Mouse (Mus musculus): ENCODE results near the gene Hnrnpu. TPM values are rescaled to one million over a fixed set of nuclear protein-coding genes. Genes with fewer than 3 reads are reported as not detected.
A peak's percentile ranks its signal among the peaks of the same experiment; 100 is the strongest.
"Not testable (repeated sequence)": the region's sequence is repeated elsewhere in the genome, so short reads cannot be mapped to it uniquely, and the experiment has no call there.

The Hnrnpu gene
- total and polyA plus RNA-seq, 3 experiments: 27.3 to 176 (median 167) TPM

DNA sequence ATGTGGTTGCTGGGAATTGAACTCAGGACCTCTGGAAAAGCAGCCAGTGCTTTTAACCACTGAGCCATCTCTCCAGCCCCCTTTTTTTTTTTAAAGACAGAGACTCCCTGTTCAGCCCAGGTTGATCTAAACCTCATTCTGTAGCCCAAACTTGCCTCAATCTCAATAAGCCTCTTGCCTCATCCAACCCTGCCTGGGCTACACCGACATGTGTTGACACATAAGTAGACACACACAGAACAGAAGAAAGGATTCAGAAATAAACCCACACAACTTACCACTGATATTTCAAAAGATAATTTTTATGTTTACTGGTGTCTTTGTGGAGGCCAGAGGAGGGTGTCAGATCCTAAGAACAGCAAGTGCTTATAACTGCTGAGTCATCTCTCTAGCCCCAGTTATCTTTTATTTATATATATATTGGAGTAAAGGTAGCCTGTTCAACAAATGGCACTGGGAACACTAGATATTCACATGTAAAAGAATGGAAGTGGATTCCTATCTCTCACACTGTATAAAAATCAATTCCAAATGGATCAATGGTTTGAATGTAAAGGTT is 24.5 kb downstream of the Hnrnpu start:
- Histone ChIP-seq H3K4me3 (no peak overlapping the region), H3K9ac (ENCODE audit: low read depth, low read length) (no peak overlapping the region), H3K27ac (no peak overlapping the region), H3K4me1 (ENCODE audit: control insufficient read depth, insufficient read depth, low read length) (no peaks in the 10 kb centered on the region), H3K79me2 (replicated peaks; ENCODE audit: control insufficient read depth, insufficient read depth, low read length) (no peaks in the 10 kb centered on the region), H3K36me3 (ENCODE audit: control insufficient read depth, insufficient read depth, low read length) (peaks cover 3% of the 10 kb centered on the region; the same call in 1 of the 2 replicates), H3K27me3 (ENCODE audit: control insufficient read depth, insufficient read depth, low read length) (no peaks in the 10 kb centered on the region)
- intact Hi-C loops (cut with DNase I): loop anchor here (10.0 kb wide), 1 partner anchor 128 kb away; the partner anchor contains the start of gene Desi2
- 89% methylated on average over 1 of the region's 1 CpGs for WGBS
- DNase-seq: no peak
- TF ChIP-seq POLR2A (IDR thresholded peaks at IDR 0.05; ENCODE audit: insufficient read depth, low read depth, low read length) (no peak), EP300 (IDR thresholded peaks at IDR 0.05; ENCODE audit: insufficient read depth, low read depth, low read length) (no peak), CTCF (IDR thresholded peaks at IDR 0.05) (no peak)

DNA sequence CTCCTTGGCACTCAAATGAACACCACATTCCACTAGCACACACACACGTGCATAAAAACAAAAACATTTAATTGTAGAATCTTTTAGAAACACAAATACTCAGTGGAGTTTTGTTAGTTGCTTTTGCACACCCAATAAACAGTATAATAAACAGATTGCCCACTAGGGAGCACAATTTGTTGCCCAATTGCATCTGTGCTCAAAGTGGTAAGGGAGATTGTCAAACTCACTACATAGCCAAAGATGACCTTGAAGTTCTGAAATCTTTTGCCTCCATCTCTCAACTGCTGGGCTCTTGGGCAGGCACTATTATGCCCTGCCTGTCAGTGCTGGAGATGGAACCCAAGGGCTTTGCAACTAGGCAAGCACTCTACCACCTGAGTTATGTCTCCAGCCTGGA is 27.5 kb downstream of the Hnrnpu start:
- 54% methylated on average over 1 of the region's 1 CpGs for WGBS
- no peak for DNase-seq
- no peak for TF ChIP-seq EP300 (IDR thresholded peaks at IDR 0.05; ENCODE audit: insufficient read depth, low read depth, low read length)
- TF ChIP-seq CTCF (IDR thresholded peaks at IDR 0.05): peak; percentile 68
- TF ChIP-seq POLR2A (IDR thresholded peaks at IDR 0.05; ENCODE audit: insufficient read depth, low read depth, low read length): no peak
- Histone ChIP-seq H3K4me1 (ENCODE audit: control insufficient read depth, insufficient read depth, low read length) (no peaks in the 10 kb centered on the region), H3K9ac (ENCODE audit: low read depth, low read length) (no peak overlapping the region), H3K36me3 (ENCODE audit: control insufficient read depth, insufficient read depth, low read length) (no peaks in the 10 kb centered on the region; the same call in 1 of the 2 replicates), H3K27me3 (ENCODE audit: control insufficient read depth, insufficient read depth, low read length) (no peaks in the 10 kb centered on the region), H3K79me2 (replicated peaks; ENCODE audit: control insufficient read depth, insufficient read depth, low read length) (no peaks in the 10 kb centered on the region), H3K4me3 (no peak overlapping the region), H3K27ac (no peak overlapping the region)
- intact Hi-C loops (cut with DNase I): loop anchor here (1.0 to 10.0 kb wide), 2 partner anchors 125 to 139 kb away; partner anchors contain the start of gene Desi2

DNA sequence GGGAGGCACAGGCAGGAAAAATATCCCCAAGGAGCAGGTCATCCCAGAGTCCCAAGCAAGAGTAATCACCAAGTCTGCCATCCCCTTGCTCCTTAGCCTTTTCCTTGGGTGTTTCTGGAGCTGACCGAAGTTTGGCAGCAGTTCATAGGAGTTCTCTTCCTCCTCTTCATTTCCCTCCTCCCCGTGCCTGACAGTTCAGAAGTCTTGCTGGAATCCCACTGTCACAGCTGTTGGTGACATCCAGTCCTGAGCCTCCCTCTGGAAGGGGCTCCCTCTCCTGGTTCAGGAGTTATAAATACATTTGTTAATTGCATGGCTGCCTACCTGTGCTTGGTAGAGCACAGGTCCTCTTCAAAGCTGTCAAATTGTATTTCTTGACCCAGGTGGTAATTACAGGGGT is 28.1 kb downstream of the Hnrnpu start:
- TF ChIP-seq POLR2A (IDR thresholded peaks at IDR 0.05; ENCODE audit: insufficient read depth, low read depth, low read length): no peak
- no peak for TF ChIP-seq CTCF (IDR thresholded peaks at IDR 0.05)
- no peak for TF ChIP-seq EP300 (IDR thresholded peaks at IDR 0.05; ENCODE audit: insufficient read depth, low read depth, low read length)
- WGBS: 30% methylated on average over 2 of the region's 2 CpGs
- Histone ChIP-seq H3K36me3 (ENCODE audit: control insufficient read depth, insufficient read depth, low read length) (no peaks in the 10 kb centered on the region; the same call in 1 of the 2 replicates), H3K27me3 (ENCODE audit: control insufficient read depth, insufficient read depth, low read length) (no peaks in the 10 kb centered on the region), H3K27ac (no peak overlapping the region), H3K79me2 (replicated peaks; ENCODE audit: control insufficient read depth, insufficient read depth, low read length) (no peaks in the 10 kb centered on the region), H3K4me1 (ENCODE audit: control insufficient read depth, insufficient read depth, low read length) (no peaks in the 10 kb centered on the region), H3K9ac (ENCODE audit: low read depth, low read length) (no peak overlapping the region), H3K4me3 (no peak overlapping the region)
- no peak for DNase-seq
- intact Hi-C loops (cut with DNase I): loop anchor here (10.0 kb wide), 1 partner anchor 365 kb away; no protein-coding TSS in a partner anchor

DNA sequence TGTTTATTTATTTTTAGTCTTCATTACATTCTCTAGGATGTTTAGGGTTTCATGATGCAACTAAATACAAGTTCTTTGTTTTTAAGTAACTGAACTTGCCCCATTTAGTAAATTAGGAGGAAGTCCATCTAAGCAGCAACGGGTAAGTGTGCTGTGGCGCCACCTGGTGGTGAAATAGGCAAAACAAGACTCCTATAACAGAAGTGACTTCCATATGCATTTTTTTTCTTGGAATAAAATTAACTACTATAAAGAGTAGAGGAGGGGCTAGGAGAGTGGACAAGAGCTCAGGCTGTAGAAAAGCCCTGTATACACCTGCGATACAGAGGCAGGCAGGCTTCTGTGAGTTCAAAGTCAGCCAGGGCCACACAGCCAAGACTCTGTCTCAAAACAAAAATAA is 34.2 kb downstream of the Hnrnpu start:
- peak; percentile 62 to 77 for DNase-seq
- no peaks in the 10 kb centered on the region for H3K79me2 ChIP-seq (replicated peaks; ENCODE audit: control insufficient read depth, insufficient read depth, low read length)
- H3K36me3 ChIP-seq (ENCODE audit: control insufficient read depth, insufficient read depth, low read length): no peaks in the 10 kb centered on the region
- H3K27me3 ChIP-seq (ENCODE audit: control insufficient read depth, insufficient read depth, low read length): no peaks in the 10 kb centered on the region
- H3K9ac ChIP-seq (ENCODE audit: low read depth, low read length): no peak overlapping the region
- H3K27ac ChIP-seq: no peak overlapping the region
- H3K4me1 ChIP-seq (ENCODE audit: control insufficient read depth, insufficient read depth, low read length): no peaks in the 10 kb centered on the region
- intact Hi-C loops (cut with DNase I): loop anchor here (1.0 to 10.0 kb wide), 3 partner anchors 96 to 359 kb away; no protein-coding TSS in a partner anchor
- no peak overlapping the region for H3K4me3 ChIP-seq
- TF ChIP-seq POLR2A (IDR thresholded peaks at IDR 0.05; ENCODE audit: insufficient read depth, low read depth, low read length) (no peak), CTCF (IDR thresholded peaks at IDR 0.05) (peak; percentile 91)
- WGBS: 16% methylated on average over 3 of the region's 3 CpGs

DNA sequence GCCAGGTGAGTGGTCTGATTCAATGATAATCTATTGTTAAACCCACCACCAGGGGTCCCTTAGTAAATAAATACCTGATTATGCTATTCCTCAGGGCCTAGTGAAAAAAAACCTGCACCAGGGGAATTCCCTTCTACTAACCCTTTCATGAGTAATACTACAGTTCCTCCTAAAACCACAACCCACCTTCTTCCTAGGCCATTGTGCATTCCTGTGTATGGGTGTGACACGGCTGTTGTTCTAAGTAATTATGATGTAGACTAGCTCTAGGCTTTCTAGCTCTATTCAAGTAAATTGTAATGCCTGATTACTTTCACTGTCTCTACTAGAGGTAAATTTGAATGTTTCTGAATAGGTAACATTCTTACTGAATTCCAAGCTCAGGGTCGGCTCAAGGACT is 36.3 kb downstream of the Hnrnpu start:
- 90% methylated on average over 2 of the region's 2 CpGs for WGBS
- not testable (repeated sequence) for H3K9ac ChIP-seq (ENCODE audit: low read depth, low read length); H3K4me3 ChIP-seq; H3K4me1 ChIP-seq (ENCODE audit: control insufficient read depth, insufficient read depth, low read length); DNase-seq; H3K36me3 ChIP-seq (ENCODE audit: control insufficient read depth, insufficient read depth, low read length); H3K27ac ChIP-seq; H3K79me2 ChIP-seq (replicated peaks; ENCODE audit: control insufficient read depth, insufficient read depth, low read length); H3K27me3 ChIP-seq (ENCODE audit: control insufficient read depth, insufficient read depth, low read length)
- intact Hi-C loops (cut with DNase I): loop anchor here (5.0 to 10.0 kb wide), 2 partner anchors 94 to 356 kb away; no protein-coding TSS in a partner anchor

DNA sequence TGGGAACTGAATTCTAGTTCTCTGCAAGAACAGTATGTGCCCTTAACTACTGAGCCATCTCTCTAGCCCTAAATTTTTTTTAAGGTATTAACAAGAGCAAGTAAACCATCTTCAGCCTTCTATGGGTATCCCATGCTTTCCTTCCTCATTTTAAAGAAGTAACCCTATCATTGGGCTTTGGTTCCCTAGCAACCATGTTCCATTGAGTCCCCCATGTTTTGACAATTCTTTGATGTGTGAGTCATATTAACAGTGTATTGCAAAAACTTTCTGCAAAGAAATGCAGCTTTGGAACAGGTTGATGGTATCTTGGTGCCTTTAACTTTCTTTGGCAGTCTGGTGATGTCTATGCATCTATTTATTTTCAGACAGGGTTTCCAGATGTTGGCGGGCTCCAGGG is 43.5 kb downstream of the Hnrnpu start:
- WGBS: 95% methylated on average over 1 of the region's 1 CpGs
- no peak for TF ChIP-seq EP300 (IDR thresholded peaks at IDR 0.05; ENCODE audit: insufficient read depth, low read depth, low read length)
- no peak for TF ChIP-seq POLR2A (IDR thresholded peaks at IDR 0.05; ENCODE audit: insufficient read depth, low read depth, low read length)
- no peak for TF ChIP-seq CTCF (IDR thresholded peaks at IDR 0.05)
- H3K79me2 ChIP-seq (replicated peaks; ENCODE audit: control insufficient read depth, insufficient read depth, low read length): no peaks in the 10 kb centered on the region
- no peaks in the 10 kb centered on the region for H3K36me3 ChIP-seq (ENCODE audit: control insufficient read depth, insufficient read depth, low read length)
- H3K4me1 ChIP-seq (ENCODE audit: control insufficient read depth, insufficient read depth, low read length): no peaks in the 10 kb centered on the region
- no peaks in the 10 kb centered on the region for H3K27me3 ChIP-seq (ENCODE audit: control insufficient read depth, insufficient read depth, low read length)
- H3K9ac ChIP-seq (ENCODE audit: low read depth, low read length): no peak overlapping the region
- intact Hi-C loops (cut with DNase I): no loop called here
- no peak overlapping the region for H3K27ac ChIP-seq
- no peak overlapping the region for H3K4me3 ChIP-seq
- no peak for DNase-seq
